Mouse (Mus musculus): ENCODE measurements around the gene Vdac1.

DNA sequence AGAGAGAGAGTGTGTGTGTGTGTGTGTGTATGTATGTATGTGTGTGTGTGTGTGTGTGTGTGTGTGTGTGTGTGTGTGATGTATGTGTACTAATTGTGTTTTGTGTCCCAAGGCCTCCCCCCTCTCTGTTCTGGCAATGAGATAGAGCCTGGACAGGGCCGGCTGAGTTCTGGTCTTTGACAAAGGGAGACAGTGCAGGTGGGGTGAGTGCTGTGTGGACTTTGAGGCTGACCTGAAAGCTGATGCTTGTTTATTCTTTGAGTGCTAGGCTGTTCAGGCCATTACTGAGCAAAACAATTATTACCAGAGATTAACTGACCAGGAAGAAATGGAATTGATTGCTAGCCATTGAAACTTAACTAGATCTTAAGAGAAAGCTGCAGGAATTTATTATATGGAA, 41.9 kb downstream of the Vdac1 start:
- TF ChIP-seq CTCF (IDR thresholded peaks at IDR 0.05; ENCODE audit: low read depth) (no peak), EP300 (IDR thresholded peaks at IDR 0.05; ENCODE audit: low read depth) (no peak)

All from liver, embryonic 14.5 days (tissue).